Mouse (Mus musculus) C2C12 (cell line): ENCODE measurements around the gene Ttll4. TPM values are rescaled to one million over a fixed set of nuclear protein-coding genes. Genes with fewer than 3 reads are reported as not detected.

Experiments
- H3K27me3 ChIP-seq: one replicate; pipeline ENCODE4 v1.6.1; 2011; ENCODE audit not compliant: control insufficient read depth, insufficient read depth, insufficient read length
- H3K36me3 ChIP-seq: one replicate; pipeline ENCODE4 v1.6.1; 2011; ENCODE audit not compliant: control insufficient read depth, insufficient read depth
- H3K4me3 ChIP-seq: one replicate; pipeline ENCODE4 v1.5.1; 2011; ENCODE audit warnings: mild to moderate bottlenecking, control low read depth; ENCODE audit not compliant: poor library complexity, insufficient read depth, severe bottlenecking
- H3K79me2 ChIP-seq: one replicate; pipeline ENCODE4 v1.6.1; 2011; ENCODE audit not compliant: control insufficient read depth, insufficient read depth
- H3K79me3 ChIP-seq: one replicate; pipeline ENCODE4 v1.6.1; 2011; ENCODE audit warnings: low read depth, control low read depth
- H3ac ChIP-seq: one replicate; pipeline ENCODE3; 2011; ENCODE audit warnings: low read depth; ENCODE audit not compliant: control insufficient read depth, insufficient read length
- CEBPB ChIP-seq: IDR thresholded peaks from one replicate; pipeline ENCODE4 v1.6.1; 2011; ENCODE audit warnings: low read depth, mild to moderate bottlenecking, control low read depth, moderate library complexity
- CTCF ChIP-seq: IDR thresholded peaks from one replicate; pipeline ENCODE4 v1.5.1; 2011; ENCODE audit not compliant: control insufficient read depth, insufficient read depth, insufficient read length
- FOSL1 ChIP-seq: IDR thresholded peaks from one replicate; pipeline ENCODE4 v1.8.0; 2011; ENCODE audit warnings: mild to moderate bottlenecking, low read length; ENCODE audit not compliant: poor library complexity, insufficient read depth, severe bottlenecking
- MAX ChIP-seq: IDR thresholded peaks from one replicate; pipeline ENCODE4 v1.6.1; 2011; ENCODE audit warnings: mild to moderate bottlenecking, control low read depth
- MYOD1 ChIP-seq: IDR thresholded peaks from one replicate; pipeline ENCODE4 v1.6.1; 2011; ENCODE audit warnings: low read depth; ENCODE audit not compliant: control insufficient read depth, insufficient read length
- MYOG ChIP-seq: IDR thresholded peaks from one replicate; pipeline ENCODE4 v1.6.1; 2011; ENCODE audit not compliant: control insufficient read depth, insufficient read length; ENCODE audit errors: extremely low read depth
- USF1 ChIP-seq: IDR thresholded peaks from one replicate; pipeline ENCODE4 v1.6.1; 2011; ENCODE audit warnings: low read depth, mild to moderate bottlenecking, control low read depth, moderate library complexity
- polyA plus RNA-seq: library from polyadenylated mRNA; unstranded; fragments of >200 nt; fragmentation: generic; extraction: Trizol; gene quantifications from one replicate; pipeline ENCODE4 v1.2.1, GENCODE M21; 2012; ENCODE audit warnings: missing spikeins

Ttll4 gene
- polyA plus RNA-seq, 1 experiment = 7.6 TPM

DNA sequence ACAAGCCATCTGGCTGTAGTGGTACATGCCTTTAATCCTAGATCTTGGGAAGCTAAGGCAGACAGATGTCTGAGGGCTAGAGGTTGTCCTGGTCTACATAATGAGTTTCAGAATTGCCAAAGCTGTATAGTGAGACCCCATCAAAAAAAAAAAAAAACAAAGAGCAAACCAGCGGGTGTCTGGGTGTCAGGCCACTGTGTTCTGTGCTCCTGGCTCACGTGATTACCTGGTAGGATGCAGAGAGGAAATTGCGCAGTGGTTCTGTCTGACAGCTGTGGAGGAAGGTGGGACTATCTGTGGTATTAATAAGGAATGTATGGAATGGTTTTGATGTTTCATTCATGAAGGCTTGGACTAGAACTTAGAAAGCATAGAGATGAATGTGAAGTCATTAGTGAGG, 15.3 kb downstream of the Ttll4 start:
- H3K79me2 ChIP-seq = peaks cover 50% of the 10 kb centered on the region
- no peak overlapping the region for H3K4me3 ChIP-seq
- TF ChIP-seq USF1 (no peak), MYOG (no peak), FOSL1 (no peak), MAX (no peak), CEBPB (no peak), CTCF (no peak), MYOD1 (no peak)
- H3K27me3 ChIP-seq = no peaks in the 10 kb centered on the region
- peaks cover 35% of the 10 kb centered on the region for H3K79me3 ChIP-seq
- peaks cover 64% of the 10 kb centered on the region for H3K36me3 ChIP-seq
- H3ac ChIP-seq = no peak overlapping the region

DNA sequence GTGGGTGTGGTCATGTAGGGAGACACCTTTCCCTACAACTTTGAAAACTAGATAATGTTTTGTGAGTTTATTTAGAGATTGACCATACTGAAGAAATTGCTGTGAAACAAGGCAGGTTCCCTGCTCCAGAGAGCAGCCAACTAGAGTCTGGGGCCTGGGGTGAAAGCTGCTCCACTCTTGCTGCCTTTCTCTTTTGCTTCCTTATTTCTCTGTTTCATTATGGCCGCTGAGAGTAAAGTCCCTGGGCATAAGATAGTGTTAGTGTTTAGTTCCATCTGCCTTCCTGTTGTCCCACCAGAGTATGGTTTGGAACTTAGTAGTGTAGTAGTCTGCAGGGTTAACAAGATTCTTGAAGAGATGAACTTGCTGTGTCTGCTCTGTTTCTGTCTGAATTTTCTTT, 16.3 kb downstream of the Ttll4 start:
- Histone ChIP-seq H3ac (no peak overlapping the region), H3K36me3 (peaks cover 67% of the 10 kb centered on the region), H3K79me2 (peaks cover 40% of the 10 kb centered on the region), H3K27me3 (no peaks in the 10 kb centered on the region), H3K79me3 (peaks cover 28% of the 10 kb centered on the region), H3K4me3 (no peak overlapping the region)
- TF ChIP-seq USF1 (no peak), CTCF (no peak), MAX (no peak), CEBPB (no peak)

DNA sequence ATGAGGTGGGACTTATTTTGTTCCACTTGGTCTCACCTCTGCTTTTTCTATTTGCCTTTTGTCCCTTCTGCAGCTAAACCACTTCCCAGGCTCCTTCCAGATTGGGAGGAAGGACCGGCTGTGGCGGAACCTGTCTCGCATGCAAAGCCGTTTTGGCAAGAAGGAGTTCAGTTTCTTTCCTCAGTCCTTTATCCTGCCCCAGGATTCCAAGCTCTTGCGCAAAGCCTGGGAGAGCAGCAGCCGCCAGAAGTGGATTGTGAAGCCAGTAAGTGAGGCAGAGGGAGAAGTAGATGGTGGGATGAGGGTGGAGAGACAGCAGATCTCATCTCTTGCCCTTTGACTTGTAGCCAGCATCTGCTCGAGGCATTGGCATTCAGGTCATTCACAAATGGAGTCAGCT, 25.6 kb downstream of the Ttll4 start:
- Histone ChIP-seq H3K79me2 (no peaks in the 10 kb centered on the region), H3K79me3 (no peaks in the 10 kb centered on the region), H3K27me3 (no peaks in the 10 kb centered on the region), H3K4me3 (no peak overlapping the region), H3K36me3 (peaks cover 88% of the 10 kb centered on the region), H3ac (no peak overlapping the region)
- TF ChIP-seq CEBPB = no peak
- TF ChIP-seq MYOG = no peak
- no peak for TF ChIP-seq MAX
- TF ChIP-seq FOSL1 = no peak
- no peak for TF ChIP-seq MYOD1
- no peak for TF ChIP-seq USF1
- no peak for TF ChIP-seq CTCF

DNA sequence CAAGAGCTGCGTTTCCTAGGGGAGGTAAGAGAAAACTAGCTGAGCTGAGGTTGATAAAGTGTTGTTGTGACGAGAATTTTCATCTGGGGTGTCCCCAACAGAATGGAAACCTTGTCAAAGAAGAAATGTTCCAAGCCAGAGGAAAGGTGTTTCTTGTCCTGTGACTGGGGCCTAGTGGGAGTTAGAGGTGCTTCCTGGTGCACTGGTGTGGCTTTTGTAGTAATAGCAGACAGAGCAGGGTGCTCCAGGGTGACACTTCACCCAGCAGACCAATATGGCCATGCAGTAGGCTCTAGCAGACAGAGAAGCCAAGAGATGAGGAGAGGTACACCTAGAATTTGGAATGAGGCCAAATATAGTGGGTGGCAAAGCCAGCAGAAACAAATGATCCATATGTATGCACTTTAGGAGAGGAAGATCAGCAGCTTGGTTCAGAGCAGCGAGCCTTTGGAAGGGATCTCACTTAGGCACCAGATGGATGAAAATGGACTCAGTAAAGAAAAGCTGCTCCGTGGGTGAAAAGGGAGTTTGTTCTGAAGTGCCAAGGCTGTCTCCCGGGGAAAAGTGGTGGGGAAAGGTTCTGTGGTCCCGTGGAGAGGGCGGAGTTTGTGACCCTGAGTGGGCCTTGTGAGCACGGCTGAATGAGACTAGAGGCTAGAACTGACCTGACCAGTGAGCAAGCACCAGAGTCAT, 32.5 kb downstream of the Ttll4 start:
- no peaks in the 10 kb centered on the region for H3K27me3 ChIP-seq
- peaks cover 89% of the 10 kb centered on the region for H3K36me3 ChIP-seq
- TF ChIP-seq MYOD1 (no peak), MAX (no peak), FOSL1 (no peak)
- H3K79me3 ChIP-seq = no peaks in the 10 kb centered on the region
- no peak overlapping the region for H3ac ChIP-seq
- no peak overlapping the region for H3K4me3 ChIP-seq
- H3K79me2 ChIP-seq = no peaks in the 10 kb centered on the region

DNA sequence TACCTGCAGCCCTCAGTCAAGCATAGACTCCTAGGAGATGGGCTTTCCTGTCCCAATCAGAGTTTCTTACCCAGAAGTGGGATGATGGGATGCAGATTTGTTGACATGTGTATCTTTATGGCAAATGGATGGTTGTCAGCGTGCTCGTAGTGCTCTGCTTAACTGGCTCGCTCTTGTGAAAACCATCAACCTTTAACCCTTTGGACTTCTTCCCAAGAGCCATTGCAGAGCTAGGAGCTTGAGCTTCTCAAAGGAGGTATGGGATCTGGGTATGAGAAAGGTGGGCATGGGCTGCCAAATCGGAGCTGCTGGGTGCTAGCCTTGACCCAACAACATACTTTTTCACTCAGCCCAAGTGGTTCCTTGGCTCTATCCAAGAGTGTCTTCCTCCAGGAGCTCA, 34.3 kb downstream of the Ttll4 start:
- Histone ChIP-seq H3K79me3 (no peaks in the 10 kb centered on the region), H3K4me3 (no peak overlapping the region), H3ac (no peak overlapping the region), H3K79me2 (no peaks in the 10 kb centered on the region), H3K27me3 (no peaks in the 10 kb centered on the region), H3K36me3 (peaks cover 88% of the 10 kb centered on the region)
- no peak for TF ChIP-seq CEBPB
- no peak for TF ChIP-seq FOSL1
- no peak for TF ChIP-seq USF1
- no peak for TF ChIP-seq MYOD1
- TF ChIP-seq MAX = no peak
- TF ChIP-seq MYOG = no peak
- TF ChIP-seq CTCF = no peak

DNA sequence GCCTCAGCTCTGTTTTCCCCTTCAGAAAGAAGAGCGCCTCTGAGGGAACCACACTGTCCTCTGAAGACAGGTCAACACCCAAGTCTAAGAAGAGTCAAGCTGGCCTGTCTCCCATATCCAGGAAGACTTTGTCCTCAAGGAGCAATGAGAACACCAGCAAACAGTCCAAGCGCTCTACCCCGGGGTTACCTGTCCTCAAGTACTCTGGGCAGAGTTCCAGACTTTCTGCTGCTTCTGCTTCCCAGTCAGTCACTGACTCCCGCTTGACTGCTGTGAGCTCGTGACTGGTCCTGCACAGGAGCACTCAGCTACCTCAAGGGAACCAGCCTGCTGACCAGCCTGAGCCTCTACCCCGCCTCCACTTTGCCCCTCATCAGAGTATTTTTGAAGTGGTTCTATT, 35.9 kb downstream of the Ttll4 start:
- no peak for TF ChIP-seq USF1
- TF ChIP-seq MYOD1 = no peak
- no peak for TF ChIP-seq MYOG
- no peak for TF ChIP-seq CTCF
- TF ChIP-seq CEBPB = no peak
- no peak for TF ChIP-seq MAX
- TF ChIP-seq FOSL1 = no peak
- Histone ChIP-seq H3K27me3 (no peaks in the 10 kb centered on the region), H3K4me3 (no peak overlapping the region), H3ac (no peak overlapping the region), H3K79me3 (no peaks in the 10 kb centered on the region), H3K79me2 (no peaks in the 10 kb centered on the region), H3K36me3 (peaks cover 77% of the 10 kb centered on the region)
